Mouse (Mus musculus) heart, embryonic 11.5 days (tissue): ENCODE data around the gene Ruvbl1. TPM values are rescaled to one million over a fixed set of nuclear protein-coding genes. Genes with fewer than 3 reads are reported as not detected.
A peak's percentile ranks its signal among the peaks of the same experiment; 100 is the strongest.

Source experiments
- ATAC-seq: fragments of 200-750 bp; cut with Nextera tagmentation; replicated peaks from 2 replicates; pipeline ENCODE4 v1.8.0; 2017; ENCODE audit warnings: moderate library complexity; ENCODE audit not compliant: insufficient number of reproducible peaks, low FRiP score, low TSS enrichment
- H3K27ac ChIP-seq: fragments of 300-500 bp; sonication (generic); 2 replicates; pipeline ENCODE4 v1.5.1; 2014; ENCODE audit warnings: mild to moderate bottlenecking, low read depth, low read length
- H3K27me3 ChIP-seq: fragments of 300-500 bp; sonication (generic); 2 replicates; pipeline ENCODE4 v1.6.1; 2014; ENCODE audit warnings: mild to moderate bottlenecking, low read length, mixed read lengths; ENCODE audit not compliant: control insufficient read depth, insufficient read depth
- H3K36me3 ChIP-seq: fragments of 300-500 bp; sonication (generic); 2 replicates; pipeline ENCODE4 v1.6.1; 2014; ENCODE audit warnings: mild to moderate bottlenecking, low read length, moderate library complexity, mixed read lengths; ENCODE audit not compliant: control insufficient read depth, insufficient read depth
- H3K4me1 ChIP-seq: fragments of 300-500 bp; sonication (generic); 2 replicates; pipeline ENCODE4 v1.6.1; 2014; ENCODE audit warnings: low read length; ENCODE audit not compliant: control insufficient read depth, insufficient read depth
- H3K4me2 ChIP-seq: fragments of 300-500 bp; sonication (generic); 2 replicates; pipeline ENCODE4 v1.6.1; 2014; ENCODE audit warnings: mild to moderate bottlenecking, moderate library complexity
- H3K4me3 ChIP-seq: fragments of 300-500 bp; sonication (generic); 2 replicates; pipeline ENCODE4 v1.5.1; 2014; ENCODE audit warnings: low read depth, low read length
- H3K9ac ChIP-seq: fragments of 300-500 bp; sonication (generic); 2 replicates; pipeline ENCODE4 v1.6.1; 2014; ENCODE audit warnings: mild to moderate bottlenecking, low read depth, low read length, moderate library complexity
- H3K9me3 ChIP-seq: fragments of 300-500 bp; sonication (generic); replicated peaks from 2 replicates; pipeline ENCODE4 v1.6.1; 2016; ENCODE audit warnings: low read length; ENCODE audit not compliant: control insufficient read depth
- WGBS: fragments of 180-500 bp; shearing (Covaris S2); extraction: QIAGEN DNeasy Blood & Tissue Kit; methylation state at CpG from one replicate; pipeline ENCODE4 v1.1.7; 2014; ENCODE audit not compliant: insufficient replicate concordance; 5-methylcytosine and 5-hydroxymethylcytosine counted together
- polyA plus RNA-seq: library from polyadenylated mRNA; unstranded; fragments of >200 nt; fragmentation: Nextera tagmentation; extraction: Ambion mirVana; gene quantifications from 2 replicates; pipeline ENCODE4 v1.2.1, GENCODE M21; 2014

The Ruvbl1 gene
- polyA plus RNA-seq, 1 experiment from 2014 or later, result 92.5 TPM

- Histone ChIP-seq H3K4me1 (peaks cover under 1% of the 10 kb centered on the region; the same call in 1 of the 2 replicates), H3K27ac (no peak overlapping the region), H3K27me3 (no peaks in the 10 kb centered on the region; the same call in 1 of the 2 replicates), H3K4me3 (peak overlapping the region; percentile 82), H3K36me3 (no peaks in the 10 kb centered on the region), H3K4me2 (peak overlapping the region; percentile 89), H3K9me3 (no peaks in the 10 kb centered on the region), H3K9ac (peak overlapping the region; percentile 79)
- no peak for ATAC-seq
- 9% methylated on average over 5 of the region's 5 CpGs for WGBS
Observed at GRCm38 (mm10) chr6:88445661-88446060, 19.5 kb upstream of the Ruvbl1 start.

- Histone ChIP-seq H3K4me1 (no peaks in the 10 kb centered on the region), H3K27ac (0 out of 2 replicates have a peak within 1 kb of the TSS, but pooled peaks have one; percentile 63), H3K9ac (peak within 1 kb of the TSS; percentile 79), H3K4me3 (peak within 1 kb of the TSS; percentile 82), H3K9me3 (no peaks in the 10 kb centered on the region), H3K4me2 (peak within 1 kb of the TSS; percentile 89), H3K36me3 (no peaks in the 10 kb centered on the region), H3K27me3 (no peaks in the 10 kb centered on the region; the same call in 1 of the 2 replicates)
- 1% methylated on average over 70 of the region's 72 CpGs for WGBS
- ATAC-seq, result peak; percentile 76
Observed at GRCm38 (mm10) chr6:88446063-88447002, 18.9 kb upstream of the Ruvbl1 start, which contains the start of gene Eefsec. Gene Eefsec, minus strand, starts transcription at chr6:88446539.

GRCm38 (mm10) chr6:88447454-88447853 is 17.8 kb upstream of the Ruvbl1 start:
- no peak for ATAC-seq
- no peak overlapping the region for H3K9ac ChIP-seq
- no peak overlapping the region for H3K27ac ChIP-seq
- H3K4me3 ChIP-seq, result no peak overlapping the region
- WGBS, result 49% methylated on average over 4 of the region's 4 CpGs
- H3K4me2 ChIP-seq, result no peak overlapping the region
- H3K9me3 ChIP-seq, result no peaks in the 10 kb centered on the region
- no peaks in the 10 kb centered on the region for H3K4me1 ChIP-seq
- H3K36me3 ChIP-seq, result no peaks in the 10 kb centered on the region
- H3K27me3 ChIP-seq, result no peaks in the 10 kb centered on the region; the same call in 1 of the 2 replicates

DNA sequence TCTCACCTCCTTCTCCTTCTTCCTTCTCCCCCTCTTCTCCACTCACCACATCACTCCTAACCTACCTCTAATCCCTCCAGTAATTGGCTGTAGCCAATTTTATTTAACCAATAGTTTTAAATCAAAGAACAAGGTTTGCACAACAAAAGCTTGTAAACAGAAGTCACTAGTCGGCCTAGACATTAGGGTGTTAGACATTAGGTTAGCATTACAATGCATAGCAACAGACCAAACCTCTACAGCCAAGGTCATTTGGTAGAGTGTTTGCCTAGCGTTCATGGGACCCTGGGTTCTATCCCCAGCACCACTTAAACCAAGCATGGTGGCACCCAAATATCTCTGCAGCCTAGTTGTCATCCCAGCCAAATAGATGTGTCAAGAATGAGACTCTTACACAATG is 10.7 kb upstream of the Ruvbl1 start:
- H3K4me1 ChIP-seq, result no peaks in the 10 kb centered on the region
- no peak for ATAC-seq
- H3K27ac ChIP-seq, result no peak overlapping the region
- H3K4me2 ChIP-seq, result no peak overlapping the region
- no peaks in the 10 kb centered on the region for H3K9me3 ChIP-seq
- no peak overlapping the region for H3K9ac ChIP-seq
- WGBS, result 66% methylated on average over 2 of the region's 2 CpGs
- no peak overlapping the region for H3K4me3 ChIP-seq
- H3K36me3 ChIP-seq, result no peaks in the 10 kb centered on the region
- no peaks in the 10 kb centered on the region; the same call in 1 of the 2 replicates for H3K27me3 ChIP-seq

DNA sequence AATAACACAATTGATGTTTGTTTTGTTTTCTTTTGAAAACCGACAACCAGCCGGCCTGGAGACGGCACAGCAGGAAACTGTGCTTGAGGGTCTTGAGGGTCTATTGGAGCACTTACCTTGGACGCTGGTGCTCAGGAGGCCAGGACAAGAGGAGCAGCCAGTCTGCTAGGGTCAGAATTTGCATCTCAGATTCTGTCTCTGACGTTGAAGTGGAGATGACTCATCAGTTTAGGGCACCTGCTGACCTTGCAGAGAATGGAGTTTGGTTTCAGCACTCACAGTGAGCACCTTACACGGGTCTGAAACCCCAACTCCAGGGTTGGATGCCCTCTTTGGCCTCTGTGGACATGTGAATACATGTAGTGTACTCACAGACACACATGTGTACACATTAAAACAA is 4.7 kb downstream of the Ruvbl1 start:
- H3K9me3 ChIP-seq, result no peaks in the 10 kb centered on the region
- 78% methylated on average over 6 of the region's 6 CpGs for WGBS
- H3K27ac ChIP-seq, result no peak overlapping the region
- no peaks in the 10 kb centered on the region for H3K27me3 ChIP-seq
- H3K9ac ChIP-seq, result no peak overlapping the region
- no peak for ATAC-seq
- no peak overlapping the region for H3K4me2 ChIP-seq
- H3K4me3 ChIP-seq, result no peak overlapping the region
- H3K4me1 ChIP-seq, result peaks cover 10% of the 10 kb centered on the region
- peaks cover 15% of the 10 kb centered on the region; the same call in 1 of the 2 replicates for H3K36me3 ChIP-seq

- 65% methylated on average over 6 of the region's 6 CpGs for WGBS
- Histone ChIP-seq H3K36me3 (peaks cover 15% of the 10 kb centered on the region), H3K4me1 (0 out of 2 replicates have a peak, but pooled peaks cover 3% of the 10 kb centered on the region), H3K27ac (no peak overlapping the region), H3K27me3 (no peaks in the 10 kb centered on the region), H3K9ac (no peak overlapping the region), H3K9me3 (no peaks in the 10 kb centered on the region), H3K4me2 (no peak overlapping the region), H3K4me3 (no peak overlapping the region)
- no peak for ATAC-seq
Observed at GRCm38 (mm10) chr6:88480421-88480820, 15.2 kb downstream of the Ruvbl1 start.

GRCm38 (mm10) chr6:88483111-88483510 is 17.9 kb downstream of the Ruvbl1 start:
- WGBS, result 75% methylated on average over 7 of the region's 7 CpGs

GRCm38 (mm10) chr6:88483913-88484312 is 18.7 kb downstream of the Ruvbl1 start:
- H3K27ac ChIP-seq, result no peak overlapping the region
- H3K4me2 ChIP-seq, result no peak overlapping the region
- ATAC-seq, result no peak
- no peak overlapping the region for H3K4me3 ChIP-seq
- H3K9me3 ChIP-seq, result no peaks in the 10 kb centered on the region
- H3K9ac ChIP-seq, result no peak overlapping the region
- no peaks in the 10 kb centered on the region for H3K4me1 ChIP-seq
- H3K27me3 ChIP-seq, result no peaks in the 10 kb centered on the region
- peaks cover 20% of the 10 kb centered on the region for H3K36me3 ChIP-seq

More at GRCm38 (mm10) chr6:88483111-88483510, 17.9 kb downstream of the Ruvbl1 start:
- H3K4me2 ChIP-seq, result no peak overlapping the region
- H3K36me3 ChIP-seq, result peaks cover 20% of the 10 kb centered on the region
- no peak for ATAC-seq
- H3K27ac ChIP-seq, result no peak overlapping the region
- no peak overlapping the region for H3K4me3 ChIP-seq
- H3K9ac ChIP-seq, result no peak overlapping the region
- H3K9me3 ChIP-seq, result no peaks in the 10 kb centered on the region
- H3K27me3 ChIP-seq, result no peaks in the 10 kb centered on the region
- no peaks in the 10 kb centered on the region for H3K4me1 ChIP-seq
